Mouse (Mus musculus) urinary bladder, adult 18-20 months (tissue): ENCODE measurements around the gene Wwc1.

Experiments used
- DNase-seq, 2 experiments: peaks; one replicate each; pipeline ENCODE4 v3.0.0; 2022; ENCODE audit warnings: low spot score in 2 of 2, mixed read lengths in 2 of 2

The Wwc1 gene

GRCm38 (mm10) chr11:35973135-35973534 lies 7.2 kb downstream of the Wwc1 start:
- DNase-seq, result no peak

GRCm38 (mm10) chr11:35972270-35972931 lies 7.9 kb downstream of the Wwc1 start:
- no peak for DNase-seq

GRCm38 (mm10) chr11:35970806-35971705 lies 9.3 kb downstream of the Wwc1 start:
- DNase-seq, result no peak

GRCm38 (mm10) chr11:35968291-35968690 lies 12.0 kb downstream of the Wwc1 start:
- no peak for DNase-seq

- DNase-seq, result no peak
Measured at GRCm38 (mm10) chr11:35963981-35964549, 16.3 kb downstream of the Wwc1 start.

GRCm38 (mm10) chr11:35963554-35963953 lies 16.8 kb downstream of the Wwc1 start:
- DNase-seq, result no peak

GRCm38 (mm10) chr11:35962431-35962830 lies 17.9 kb downstream of the Wwc1 start:
- no peak for DNase-seq

- no peak for DNase-seq
Measured at GRCm38 (mm10) chr11:35959270-35959669, 21.1 kb downstream of the Wwc1 start.

- DNase-seq, result peak; percentile 54 to 71
Measured at GRCm38 (mm10) chr11:35955572-35955971, 24.8 kb downstream of the Wwc1 start.

- no peak for DNase-seq
Measured at GRCm38 (mm10) chr11:35953179-35953578, 27.1 kb downstream of the Wwc1 start.

- no peak for DNase-seq
Measured at GRCm38 (mm10) chr11:35951727-35952065, 28.6 kb downstream of the Wwc1 start.

- no peak for DNase-seq
Measured at GRCm38 (mm10) chr11:35951058-35951726, 29.1 kb downstream of the Wwc1 start.

- no peak for DNase-seq
Measured at GRCm38 (mm10) chr11:35950466-35950865, 29.9 kb downstream of the Wwc1 start.

GRCm38 (mm10) chr11:35950011-35950410 lies 30.3 kb downstream of the Wwc1 start:
- DNase-seq, result no peak

GRCm38 (mm10) chr11:35948457-35948881 lies 31.9 kb downstream of the Wwc1 start:
- no peak for DNase-seq

GRCm38 (mm10) chr11:35947944-35948343 lies 32.4 kb downstream of the Wwc1 start:
- DNase-seq, result no peak

- DNase-seq, result no peak
Measured at GRCm38 (mm10) chr11:35945187-35945586, 35.1 kb downstream of the Wwc1 start.

- DNase-seq, result no peak
Measured at GRCm38 (mm10) chr11:35941641-35942040, 38.7 kb downstream of the Wwc1 start.

GRCm38 (mm10) chr11:35941064-35941463 lies 39.3 kb downstream of the Wwc1 start:
- no peak for DNase-seq

- no peak for DNase-seq
Measured at GRCm38 (mm10) chr11:35938790-35939385, 41.4 kb downstream of the Wwc1 start.

- DNase-seq, result no peak
Measured at GRCm38 (mm10) chr11:35935645-35936044, 44.7 kb downstream of the Wwc1 start.

- no peak for DNase-seq
Measured at GRCm38 (mm10) chr11:35935133-35935532, 45.2 kb downstream of the Wwc1 start.
